Mouse (Mus musculus): ENCODE measurements at regions not wholly inside any gene's neighbourhood (a gene's known extent, or its start where the extent isn't known, plus 50 kb on each side); places are given as distances from the start of the nearest gene placed in this dataset.

DNA sequence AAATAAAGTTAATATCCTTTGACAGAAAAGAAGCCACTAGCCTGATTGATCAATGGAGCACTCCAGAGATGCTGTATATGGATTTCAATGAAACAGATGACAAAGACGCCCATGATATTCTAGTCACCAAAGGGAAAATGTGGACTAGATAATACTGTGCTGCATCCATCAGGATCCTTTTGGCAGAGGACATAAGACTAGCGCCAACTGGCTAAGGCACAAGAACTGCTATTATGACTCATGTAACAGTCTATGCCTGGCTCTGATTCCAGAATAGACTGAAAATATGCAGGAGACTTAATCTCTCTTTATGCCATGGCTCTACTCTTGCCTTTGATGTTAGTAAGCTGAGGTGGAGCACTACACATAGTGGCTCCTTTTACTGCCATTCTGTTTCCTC, 128.7 kb upstream of the Tenm2 start:
- no peak for TF ChIP-seq POLR2A (IDR thresholded peaks at IDR 0.05; ENCODE audit: borderline replicate concordance, extremely low read depth, insufficient read depth, insufficient read length, poor library complexity, severe bottlenecking)
- TF ChIP-seq CTCF (IDR thresholded peaks at IDR 0.05; ENCODE audit: borderline replicate concordance, extremely low read depth, insufficient read depth, insufficient read length), result no peak

Data from brain, embryonic 14.5 days (tissue).